Mouse (Mus musculus) gastrocnemius, postnatal 14 days (tissue): ENCODE results near the gene Elovl5. TPM values are rescaled to one million over a fixed set of nuclear protein-coding genes. Genes with fewer than 3 reads are reported as not detected.

ENCODE experiments used
- DNase-seq: peaks from one replicate; pipeline ENCODE4 v3.0.0; 2021; ENCODE audit warnings: mixed read lengths
- intact Hi-C: fragments of 180-260 bp; cut with DNase I; formaldehyde crosslinking; loops from one replicate; pipeline ENCODE4 v1.15.1; 2025; ENCODE audit warnings: low total_unique reads
- long read RNA-seq, 2 experiments: library from polyadenylated mRNA; stranded (forward); transcript quantifications; one replicate each; pipeline ENCODE4 v2.0.0; 2021
- total RNA-seq, 2 experiments: library from RNA; stranded (reverse); gene quantifications; 2 replicates each; pipeline ENCODE4 v1.2.3; 2021

Elovl5 gene
- total RNA-seq, result 10 to 100 TPM; 21.7 to 23.4 TPM
- long read RNA-seq, experiment 1, transcript Elovl5-201 (8 exons, 2,782 nt), result major isoform, 12 of 15 reads
- long read RNA-seq, experiment 1, partial matches to known transcripts, result 2 of 15 reads
- long read RNA-seq, experiment 1, other reads (novel, unspliced or antisense), result 1 of 15 reads
- long read RNA-seq, experiment 2, transcript Elovl5-201 (8 exons, 2,782 nt), result major isoform, 14 of 19 reads
- long read RNA-seq, experiment 2, partial matches to known transcripts, result 5 of 19 reads
- long read RNA-seq, experiment 2, other reads (novel, unspliced or antisense), result 0 of 19 reads

- intact Hi-C loops, result loop anchor here (10.0 kb wide), 1 partner anchor 102 kb away; no protein-coding TSS in a partner anchor
- DNase-seq, result peak; percentile 96
These were observed at the start of gene Elovl5 for GRCm38 (mm10) chr9:77917074-77917621. Gene Elovl5, plus strand, starts transcription at chr9:77917364.

DNA sequence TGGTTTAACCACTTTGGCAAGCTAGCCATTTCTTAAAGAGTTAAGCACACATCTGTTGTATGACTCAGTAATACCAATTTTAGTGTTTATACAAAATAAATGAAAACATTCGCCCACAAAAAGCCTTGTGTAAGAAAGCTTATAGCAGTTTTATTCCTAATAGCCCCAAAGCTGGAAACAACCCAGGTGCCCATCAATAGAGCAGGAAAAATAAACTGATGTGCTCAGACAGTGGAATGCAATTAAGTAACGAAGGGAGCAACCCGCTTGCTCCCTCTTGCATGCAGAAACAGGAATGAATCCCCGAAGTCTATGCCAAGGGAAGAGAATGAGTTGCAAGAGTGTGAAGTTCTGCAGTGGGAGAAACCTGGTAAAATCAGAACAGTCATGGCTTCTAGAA is 25.7 kb upstream of the Elovl5 start:
- intact Hi-C loops, result no loop called here
- no peak for DNase-seq

DNA sequence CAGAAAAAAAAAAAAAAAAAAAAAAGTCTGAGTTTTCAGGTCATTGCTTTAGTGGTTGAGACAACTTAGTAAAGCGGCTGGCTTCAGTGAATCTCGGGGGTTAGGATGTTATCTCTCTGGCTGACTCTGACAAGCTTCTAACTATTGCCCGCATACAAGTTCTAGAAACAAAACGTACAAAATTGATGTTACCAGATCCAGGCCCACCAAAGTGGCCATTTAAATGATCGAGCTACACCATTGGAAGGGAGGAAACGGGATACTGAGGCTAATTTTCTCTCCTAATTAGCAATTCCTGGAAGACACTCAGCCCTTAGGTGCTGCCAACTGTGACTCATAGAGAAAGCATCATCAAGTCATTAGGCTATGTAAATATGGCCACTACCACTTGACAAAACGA is 18.6 kb upstream of the Elovl5 start:
- DNase-seq, result no peak
- intact Hi-C loops, result no loop called here

GRCm38 (mm10) chr9:77904133-77904532 is 13.0 kb upstream of the Elovl5 start:
- no peak for DNase-seq
- intact Hi-C loops, result no loop called here

DNA sequence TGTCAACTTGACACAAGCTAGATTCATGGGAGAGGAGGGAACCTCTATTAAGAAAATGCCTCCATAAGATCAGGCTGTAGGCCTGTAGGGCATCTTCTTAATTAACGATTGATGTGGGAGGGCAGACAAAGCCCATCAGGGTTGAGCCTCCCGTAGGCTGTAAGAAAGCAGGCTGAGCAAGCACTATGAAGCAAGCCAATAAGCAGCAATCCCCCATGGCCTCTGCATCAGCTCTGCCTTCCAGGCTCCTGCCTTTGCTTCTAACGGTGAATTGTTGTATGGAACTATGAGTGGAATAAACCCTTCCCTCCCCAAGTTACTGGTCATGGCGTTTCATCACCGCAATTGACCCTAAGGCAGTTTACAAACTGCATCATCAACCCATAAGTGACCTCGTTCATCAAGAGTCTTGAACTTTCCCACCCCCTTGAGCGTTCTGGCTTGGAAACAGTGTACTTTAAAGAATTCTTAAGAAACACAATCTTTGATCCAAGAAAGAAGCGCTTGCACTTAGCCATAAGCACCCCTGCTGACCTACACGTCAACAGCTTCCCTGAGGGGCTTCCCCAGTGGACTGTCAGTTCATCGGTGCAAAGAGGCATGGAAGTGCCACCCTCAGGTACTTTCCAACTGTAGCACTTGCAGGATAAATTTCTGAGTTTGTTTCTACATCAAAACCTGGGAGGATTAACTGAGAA is 7.4 kb upstream of the Elovl5 start:
- intact Hi-C loops, result loop anchor here (5.0 to 10.0 kb wide), 2 partner anchors 95 to 103 kb away; no protein-coding TSS in a partner anchor

GRCm38 (mm10) chr9:77910270-77911240 is 6.6 kb upstream of the Elovl5 start:
- intact Hi-C loops, result loop anchor here (5.0 to 10.0 kb wide), 2 partner anchors 96 to 102 kb away; no protein-coding TSS in a partner anchor
- DNase-seq, result peak; percentile 96

More for the DNA sequence above, 7.4 kb upstream of the Elovl5 start:
- no peak for DNase-seq

DNA sequence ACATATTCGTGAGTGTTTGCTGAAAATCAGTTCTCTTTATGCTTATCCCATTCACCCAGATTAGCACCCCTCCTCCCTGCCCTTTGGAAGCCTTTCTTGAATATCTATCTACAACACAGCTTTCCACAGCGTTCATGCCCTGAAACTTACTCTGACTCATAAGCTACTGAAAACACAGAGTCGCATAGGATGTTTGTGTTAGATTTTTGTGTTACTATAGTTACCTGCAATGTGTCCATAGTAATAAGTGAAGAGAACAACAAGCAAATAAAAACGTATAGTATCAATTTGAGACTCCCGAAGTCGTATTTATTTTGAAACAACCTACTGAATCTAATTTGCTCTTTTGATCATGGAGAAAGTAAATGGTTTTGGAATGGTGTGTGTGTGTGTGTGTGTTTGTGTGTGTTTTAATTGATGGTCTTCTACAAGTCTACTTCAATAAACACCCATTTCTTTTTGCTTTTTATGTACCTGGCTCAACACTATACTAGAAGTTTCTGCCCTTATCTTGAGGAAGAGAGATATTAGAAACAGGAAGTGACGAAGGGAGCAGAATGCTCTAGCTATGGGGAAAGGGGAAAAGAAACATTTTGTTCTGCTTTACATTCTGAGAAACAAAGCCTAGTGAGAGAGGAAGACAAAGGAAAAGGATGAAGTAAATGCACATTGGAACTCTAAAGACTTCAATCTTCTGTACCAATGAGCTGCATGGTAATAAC is 5.5 kb upstream of the Elovl5 start:
- no peak for DNase-seq
- intact Hi-C loops, result loop anchor here (5.0 to 10.0 kb wide), 2 partner anchors 97 to 101 kb away; no protein-coding TSS in a partner anchor

DNA sequence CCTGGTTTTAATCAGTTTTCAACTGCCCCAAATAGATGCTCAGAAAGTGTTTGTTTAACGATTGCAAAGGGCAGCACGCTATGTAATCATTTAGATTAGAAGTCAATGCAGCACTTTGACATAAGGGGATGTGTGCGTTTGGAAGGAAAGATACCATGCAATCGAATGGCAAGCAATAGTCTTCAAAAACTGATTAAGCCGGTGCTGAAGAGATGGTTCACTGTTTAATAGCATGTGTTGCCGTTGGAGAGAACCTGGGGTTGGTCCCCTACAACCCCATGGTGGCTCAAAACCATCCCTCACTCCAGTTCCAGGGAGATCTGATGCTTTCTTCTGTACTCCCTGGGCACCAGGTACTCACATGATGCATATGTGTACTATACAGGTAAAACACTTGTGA is 4.9 kb upstream of the Elovl5 start:
- intact Hi-C loops, result loop anchor here (5.0 to 10.0 kb wide), 2 partner anchors 97 to 100 kb away; no protein-coding TSS in a partner anchor
- DNase-seq, result no peak

DNA sequence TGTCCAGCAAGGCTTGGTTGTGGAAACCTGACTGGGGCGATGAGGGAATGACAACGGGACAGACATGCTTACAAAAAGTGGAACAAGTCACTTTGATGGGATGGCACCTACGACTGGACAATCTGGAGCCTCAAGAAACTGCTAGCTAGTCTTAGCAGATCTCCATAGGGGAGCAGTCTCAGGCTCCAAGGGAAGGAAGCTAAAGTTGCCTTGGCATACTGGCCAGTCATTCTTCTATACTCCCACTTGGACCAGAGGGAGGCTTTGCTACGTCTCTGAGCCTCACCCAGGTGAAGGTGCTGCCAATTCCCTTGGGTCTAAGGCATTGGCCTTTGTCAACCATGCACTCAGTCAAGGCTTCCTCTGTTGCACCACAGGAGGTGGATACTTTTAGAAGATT is 2.5 kb upstream of the Elovl5 start:
- no peak for DNase-seq
- intact Hi-C loops, result loop anchor here (5.0 to 10.0 kb wide), 2 partner anchors 98 to 100 kb away; no protein-coding TSS in a partner anchor

DNA sequence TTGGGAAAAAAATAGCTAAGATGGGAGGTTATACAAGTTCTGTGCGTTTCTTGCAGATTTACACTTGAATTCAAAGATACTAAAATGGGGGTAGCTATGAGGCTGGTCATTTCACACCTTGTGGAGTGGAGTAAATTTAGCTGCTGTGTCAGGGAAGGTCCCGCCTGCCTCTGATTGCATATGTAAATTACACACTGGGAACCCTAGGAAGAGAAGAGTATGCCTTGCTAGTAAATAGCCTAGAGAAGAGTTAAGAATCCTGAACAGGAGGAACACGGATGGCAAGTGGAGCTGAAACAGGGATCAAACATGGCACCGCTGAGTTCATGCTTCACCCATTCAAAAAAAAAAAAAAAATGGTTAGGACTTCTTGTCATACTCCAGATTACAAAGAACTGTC is 1.4 kb upstream of the Elovl5 start:
- intact Hi-C loops, result loop anchor here (10.0 kb wide), 1 partner anchor 101 kb away; no protein-coding TSS in a partner anchor
- no peak for DNase-seq

- DNase-seq, result peak; percentile 28
- intact Hi-C loops, result loop anchor here (10.0 kb wide), 1 partner anchor 103 kb away; no protein-coding TSS in a partner anchor
These were observed 513 bp downstream of the Elovl5 start for GRCm38 (mm10) chr9:77917622-77918131.

DNA sequence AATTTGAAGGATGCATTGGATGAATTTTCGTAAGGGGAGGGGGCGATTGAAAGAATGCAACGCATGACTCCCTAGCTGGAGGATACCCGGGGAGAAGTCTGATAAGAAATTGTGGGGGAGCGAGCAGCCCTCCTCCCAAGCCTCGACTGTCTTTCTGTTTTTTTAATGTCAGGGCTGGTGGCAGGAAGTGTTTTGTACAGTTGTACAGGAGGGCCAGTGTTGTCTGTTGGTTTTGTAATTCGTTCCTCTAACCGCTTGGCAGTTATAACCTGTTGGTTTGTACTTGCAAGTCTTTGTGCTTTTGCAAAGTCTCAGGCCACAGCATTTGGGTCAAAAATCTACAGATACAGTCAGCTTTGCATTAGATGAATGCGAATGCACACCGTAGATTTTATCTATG is 1.0 kb downstream of the Elovl5 start:
- intact Hi-C loops, result loop anchor here (10.0 kb wide), 1 partner anchor 103 kb away; no protein-coding TSS in a partner anchor
- no peak for DNase-seq

- DNase-seq, result no peak
- intact Hi-C loops, result loop anchor here (10.0 kb wide), 1 partner anchor 104 kb away; no protein-coding TSS in a partner anchor
These were observed 2.0 kb downstream of the Elovl5 start for GRCm38 (mm10) chr9:77918961-77919670.

GRCm38 (mm10) chr9:77920481-77920880 is 3.3 kb downstream of the Elovl5 start:
- no peak for DNase-seq
- intact Hi-C loops, result no loop called here

DNA sequence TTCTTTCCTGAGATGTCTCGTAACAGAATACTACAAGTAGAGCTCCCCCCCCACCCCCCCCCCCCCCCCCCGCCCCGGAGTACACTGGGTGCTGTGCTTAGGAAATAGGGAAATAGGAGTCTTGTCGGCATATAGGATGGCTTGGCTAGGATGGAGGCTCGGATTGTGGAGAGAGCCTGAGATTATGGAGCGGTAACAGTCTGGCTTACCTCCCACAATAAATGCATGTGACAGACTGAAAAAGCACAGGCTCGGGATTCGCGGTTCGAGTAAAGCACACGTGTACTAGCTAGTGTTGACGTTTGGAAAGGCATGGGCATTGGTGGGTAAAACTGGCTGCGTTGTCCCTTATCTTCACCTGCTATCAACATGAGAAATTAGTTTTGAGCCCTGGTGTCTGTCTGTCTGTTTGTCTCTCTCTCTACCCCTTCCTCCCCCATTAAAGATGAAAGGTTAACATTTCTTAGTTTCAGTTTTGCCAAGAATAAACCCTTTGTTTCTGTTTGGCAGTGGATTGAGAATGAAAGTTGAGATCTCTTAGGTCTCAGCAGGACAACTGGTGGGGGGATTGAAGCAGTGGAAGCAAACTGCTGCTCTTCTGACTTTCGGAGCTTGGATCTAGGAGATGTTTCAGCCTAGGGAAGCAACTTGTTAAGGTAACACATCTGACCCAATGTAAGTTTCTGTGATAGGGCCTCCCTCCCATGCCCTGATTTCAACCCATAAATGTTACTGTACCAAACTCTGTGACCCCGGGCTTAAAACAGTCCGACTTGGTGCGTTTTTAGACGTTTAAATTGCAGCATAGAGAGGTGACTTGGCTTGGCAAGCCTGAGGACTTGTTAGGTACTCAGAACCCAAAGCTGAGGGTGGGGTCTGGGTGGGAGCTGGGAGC is 4.4 kb downstream of the Elovl5 start:
- intact Hi-C loops, result no loop called here
- DNase-seq, result no peak

- intact Hi-C loops, result no loop called here
These were observed 6.6 kb downstream of the Elovl5 start for GRCm38 (mm10) chr9:77923774-77924173.

DNA sequence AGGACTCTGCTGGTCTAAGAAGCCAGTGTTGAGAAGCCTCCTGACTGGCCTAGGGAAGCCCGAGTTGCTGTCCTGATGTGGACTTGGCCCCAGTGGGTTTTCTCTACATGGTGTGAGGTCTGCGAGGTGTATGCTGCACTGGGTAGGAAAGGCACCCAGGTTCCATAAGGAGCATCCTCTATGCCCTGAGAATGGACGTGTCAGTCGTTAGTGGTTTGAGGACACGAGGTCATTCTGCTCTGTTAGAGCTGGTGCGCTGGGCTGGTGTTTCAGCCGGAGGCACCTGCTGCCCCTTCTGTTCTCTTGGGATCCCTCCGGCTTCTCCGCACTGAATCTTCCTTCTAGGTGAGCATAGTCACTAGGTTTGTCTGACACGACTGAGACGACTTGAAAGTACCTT is 7.0 kb downstream of the Elovl5 start:
- no peak for DNase-seq
- intact Hi-C loops, result no loop called here

More at GRCm38 (mm10) chr9:77923774-77924173, 6.6 kb downstream of the Elovl5 start:
- DNase-seq, result no peak
